Mouse (Mus musculus): ENCODE data around the gene C2cd3.

The C2cd3 gene

GRCm38 (mm10) chr7:100371495-100372451 lies at the start of gene C2cd3, which contains the start of gene Ppme1:
TSS of gene C2cd3 (plus strand) at chr7:100372233.
TSS of gene Ppme1 (minus strand) at chr7:100372307.
- peak; percentile 100 for DNase-seq

- DNase-seq: no peak
Measured at GRCm38 (mm10) chr7:100323721-100324120, 48.3 kb upstream of the C2cd3 start.

GRCm38 (mm10) chr7:100325482-100325881 lies 46.6 kb upstream of the C2cd3 start:
- DNase-seq: peak; percentile 26

- no peak for DNase-seq
Measured at GRCm38 (mm10) chr7:100327514-100327913, 44.5 kb upstream of the C2cd3 start.

- DNase-seq: no peak
Measured at GRCm38 (mm10) chr7:100328636-100329035, 43.4 kb upstream of the C2cd3 start.

- DNase-seq: no peak
Measured at GRCm38 (mm10) chr7:100331269-100331668, 40.8 kb upstream of the C2cd3 start.

GRCm38 (mm10) chr7:100335921-100336320 lies 36.1 kb upstream of the C2cd3 start:
- DNase-seq: no peak

- no peak for DNase-seq
Measured at GRCm38 (mm10) chr7:100354984-100355383, 17.0 kb upstream of the C2cd3 start.

GRCm38 (mm10) chr7:100356324-100356723 lies 15.7 kb upstream of the C2cd3 start:
- no peak for DNase-seq

GRCm38 (mm10) chr7:100356768-100357167 lies 15.3 kb upstream of the C2cd3 start:
- no peak for DNase-seq

- DNase-seq: no peak
Measured at GRCm38 (mm10) chr7:100357856-100358255, 14.2 kb upstream of the C2cd3 start.

- no peak for DNase-seq
Measured at GRCm38 (mm10) chr7:100363162-100363561, 8.9 kb upstream of the C2cd3 start.

- no peak for DNase-seq
Measured at GRCm38 (mm10) chr7:100364888-100365287, 7.1 kb upstream of the C2cd3 start.

- no peak for DNase-seq
Measured at GRCm38 (mm10) chr7:100372452-100372980, 483 bp downstream of the C2cd3 start.

- DNase-seq: no peak
Measured at GRCm38 (mm10) chr7:100378257-100378656, 6.2 kb downstream of the C2cd3 start.

- DNase-seq: no peak
Measured at GRCm38 (mm10) chr7:100381161-100381560, 9.1 kb downstream of the C2cd3 start.

GRCm38 (mm10) chr7:100383207-100383606 lies 11.2 kb downstream of the C2cd3 start:
- no peak for DNase-seq

- peak; percentile 29 for DNase-seq
Measured at GRCm38 (mm10) chr7:100388174-100388573, 16.1 kb downstream of the C2cd3 start.

GRCm38 (mm10) chr7:100390166-100390565 lies 18.1 kb downstream of the C2cd3 start:
- no peak for DNase-seq

- DNase-seq: no peak
Measured at GRCm38 (mm10) chr7:100392265-100392664, 20.2 kb downstream of the C2cd3 start.

- DNase-seq: no peak
Measured at GRCm38 (mm10) chr7:100399231-100399913, 27.3 kb downstream of the C2cd3 start.

GRCm38 (mm10) chr7:100400899-100401539 lies 29.0 kb downstream of the C2cd3 start:
- no peak for DNase-seq

GRCm38 (mm10) chr7:100402715-100403114 lies 30.7 kb downstream of the C2cd3 start:
- DNase-seq: no peak

All from layer of hippocampus, adult 9-11 months (tissue).